Mouse (Mus musculus): ENCODE measurements around the gene B130006D01Rik. TPM values are rescaled to one million over a fixed set of nuclear protein-coding genes. Genes with fewer than 3 reads are reported as not detected.

B130006D01Rik gene
- total RNA-seq, 2 experiments from 2014 or later, result 0.29 to 0.36 TPM

DNA sequence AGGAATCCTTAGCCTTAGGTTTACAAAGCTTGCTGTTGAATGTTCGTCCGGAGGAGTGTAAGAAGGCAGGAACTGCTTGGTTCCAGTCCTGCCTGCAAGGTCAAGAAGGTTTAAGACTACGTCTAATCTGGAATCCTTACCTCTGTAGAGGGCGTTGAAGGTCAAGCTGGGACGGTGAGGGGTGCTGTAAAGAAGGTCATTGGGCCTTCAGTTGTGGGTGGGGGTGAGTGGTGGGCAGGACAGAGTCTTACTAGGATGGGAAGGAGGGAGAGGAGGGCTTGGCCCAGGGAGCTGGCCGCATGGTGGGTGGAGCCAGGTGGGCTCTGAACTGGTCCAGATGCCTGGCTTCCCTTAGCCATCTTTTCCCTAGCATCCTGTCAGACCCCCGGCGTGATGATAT is 48.3 kb downstream of the B130006D01Rik start:
- no peak for DNase-seq

DNA sequence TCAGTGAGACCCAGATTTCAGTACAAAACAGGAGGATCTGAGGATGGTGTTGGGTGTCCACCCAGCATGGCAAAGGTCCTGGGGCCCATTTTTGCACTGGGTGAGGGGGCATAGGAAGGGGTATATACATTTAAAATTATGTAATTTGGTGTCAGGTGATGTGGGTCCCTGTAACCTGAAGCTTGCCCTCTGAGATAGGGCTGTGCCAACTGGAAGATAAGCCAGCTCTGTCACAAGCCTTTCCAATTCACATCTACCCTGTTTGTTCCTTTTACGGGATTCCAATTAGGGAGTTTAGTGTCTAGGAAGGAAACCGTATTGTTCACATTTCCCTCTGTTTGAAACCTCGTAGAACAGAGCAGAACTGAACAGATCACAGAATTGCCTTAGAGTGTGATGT is 49.9 kb downstream of the B130006D01Rik start:
- DNase-seq, result no peak

Other genes with a start within 250 kb of the B130006D01Rik start
- under 1 TPM; 0.16 to 0.26 TPM for gene Nxph3, start 209.0 kb upstream of the B130006D01Rik start, total RNA-seq (2021)
- gene Ngfr, start 135.9 kb upstream of the B130006D01Rik start, total RNA-seq (2021), result under 1 TPM; 0.43 to 0.61 TPM
- gene Phb, start 56.6 kb upstream of the B130006D01Rik start, total RNA-seq (2021), result 100 to 1,000 TPM; 179 to 189 TPM
- gene Zfp652, start 10.9 kb upstream of the B130006D01Rik start, total RNA-seq (2021), result 10 to 100 TPM; 62.2 to 71.7 TPM
- 100 to 1,000 TPM; 288 to 335 TPM for gene Phospho1, start 100.9 kb downstream of the B130006D01Rik start, total RNA-seq (2021)
- 1 to 10 TPM; 5.2 to 6.1 TPM for gene Gngt2, start 113.6 kb downstream of the B130006D01Rik start, total RNA-seq (2021)
- 1 to 10 TPM; 2.2 to 3.2 TPM for gene Abi3, start 118.9 kb downstream of the B130006D01Rik start, total RNA-seq (2021)
- gene B4galnt2, start 191.3 kb downstream of the B130006D01Rik start, total RNA-seq (2021), result not detected